Mouse (Mus musculus) erythroblast, embryonic 14.5 days (primary cell): ENCODE measurements around the gene Olfr456. TPM values are rescaled to one million over a fixed set of nuclear protein-coding genes. Genes with fewer than 3 reads are reported as not detected.

ENCODE experiments used
- H3K27me3 ChIP-seq: 2 replicates; pipeline ENCODE4 v1.6.1; 2012; ENCODE audit warnings: inconsistent platforms; ENCODE audit not compliant: control insufficient read depth
- H3K36me3 ChIP-seq: 2 replicates; pipeline ENCODE4 v1.6.1; 2012; ENCODE audit warnings: mild to moderate bottlenecking, inconsistent platforms; ENCODE audit not compliant: control insufficient read depth
- H3K4me1 ChIP-seq: 2 replicates; pipeline ENCODE4 v1.6.1; 2012; ENCODE audit warnings: inconsistent platforms; ENCODE audit not compliant: control insufficient read depth
- H3K4me3 ChIP-seq: replicated peaks from 2 replicates; pipeline ENCODE3; 2012; ENCODE audit warnings: moderate library complexity, mild to moderate bottlenecking, inconsistent platforms
- H3K9me3 ChIP-seq: 2 replicates; pipeline ENCODE4 v1.6.1; 2012; ENCODE audit warnings: low read length, inconsistent platforms, mixed read lengths; ENCODE audit not compliant: control insufficient read depth
- GATA1 ChIP-seq: IDR thresholded peaks from 2 replicates; pipeline ENCODE4 v1.6.1; 2012; ENCODE audit warnings: low read length, inconsistent platforms, mixed read lengths
- TAL1 ChIP-seq: IDR thresholded peaks from 3 replicates; pipeline ENCODE4 v1.6.1; 2012; ENCODE audit warnings: low read length, inconsistent platforms, mixed read lengths
- polyA plus RNA-seq: library from polyadenylated mRNA; stranded (reverse); fragments of >175 nt; gene quantifications from 2 replicates; pipeline ENCODE4 v1.2.3, GENCODE M21; 2012

The Olfr456 gene
- polyA plus RNA-seq, 1 experiment, result not detected

GRCm38 (mm10) chr6:42447381-42447780, 39.6 kb downstream of the Olfr456 start:
- no peak for TF ChIP-seq TAL1
- no peak for TF ChIP-seq GATA1
- Histone ChIP-seq H3K36me3 (no peaks in the 10 kb centered on the region), H3K27me3 (no peaks in the 10 kb centered on the region), H3K9me3 (no peaks in the 10 kb centered on the region), H3K4me3 (no peak overlapping the region), H3K4me1 (no peaks in the 10 kb centered on the region)

- Histone ChIP-seq H3K4me1 (no peaks in the 10 kb centered on the region), H3K9me3 (no peaks in the 10 kb centered on the region), H3K27me3 (no peaks in the 10 kb centered on the region), H3K36me3 (no peaks in the 10 kb centered on the region), H3K4me3 (no peak overlapping the region)
- no peak for TF ChIP-seq GATA1
- TF ChIP-seq TAL1, result no peak
Measured at GRCm38 (mm10) chr6:42444491-42444890, 42.5 kb downstream of the Olfr456 start.

GRCm38 (mm10) chr6:42441395-42441794, 45.6 kb downstream of the Olfr456 start:
- no peaks in the 10 kb centered on the region for H3K4me1 ChIP-seq
- no peak overlapping the region for H3K4me3 ChIP-seq
- no peak for TF ChIP-seq TAL1
- TF ChIP-seq GATA1, result no peak
- no peaks in the 10 kb centered on the region for H3K27me3 ChIP-seq
- H3K9me3 ChIP-seq, result no peaks in the 10 kb centered on the region
- H3K36me3 ChIP-seq, result no peaks in the 10 kb centered on the region

Other genes starting within 250 kb of the Olfr456 start
- 0.07 TPM in 1 of 2 replicates, not detected in the other for gene Gstk1, start 241.3 kb downstream of the Olfr456 start, polyA plus RNA-seq
- gene Tmem139, start 225.2 kb downstream of the Olfr456 start, polyA plus RNA-seq, result not detected in 2 replicates
- 0.34 and 0.39 TPM in 2 replicates for gene Casp2, start 222.2 kb downstream of the Olfr456 start, polyA plus RNA-seq
- not detected in 2 replicates for gene Clcn1, start 200.5 kb downstream of the Olfr456 start, polyA plus RNA-seq
- gene Fam131b, start 162.6 kb downstream of the Olfr456 start, polyA plus RNA-seq, result not detected in 2 replicates
- gene Zyx, start 137.6 kb downstream of the Olfr456 start, polyA plus RNA-seq, result 4.1 TPM in 2 replicates
- gene Epha1, start 113.9 kb downstream of the Olfr456 start, polyA plus RNA-seq, result 0.02 TPM in 1 of 2 replicates, not detected in the other
- not detected in 2 replicates for gene Tas2r143, start 87.0 kb downstream of the Olfr456 start, polyA plus RNA-seq
- not detected in 2 replicates for gene Tas2r135, start 81.8 kb downstream of the Olfr456 start, polyA plus RNA-seq
- gene Tas2r126, start 52.7 kb downstream of the Olfr456 start, polyA plus RNA-seq, result not detected in 2 replicates
- not detected in 2 replicates for gene Olfr458, start 22.0 kb downstream of the Olfr456 start, polyA plus RNA-seq
- not detected in 2 replicates for gene Olfr457, start 10.9 kb downstream of the Olfr456 start, polyA plus RNA-seq
- not detected in 2 replicates for gene Olfr455, start 60.4 kb upstream of the Olfr456 start, polyA plus RNA-seq
- gene Tcaf3, start 110.5 kb upstream of the Olfr456 start, polyA plus RNA-seq, result not detected in 2 replicates
- 0.09 TPM in 1 of 2 replicates, not detected in the other for gene Tcaf2, start 158.0 kb upstream of the Olfr456 start, polyA plus RNA-seq
- gene Tcaf1, start 222.9 kb upstream of the Olfr456 start, polyA plus RNA-seq, result 0.01 TPM in 2 replicates